Mouse (Mus musculus) layer of hippocampus, postnatal 36 days (tissue): ENCODE measurements around the gene Fzd2. TPM values are rescaled to one million over a fixed set of nuclear protein-coding genes. Genes with fewer than 3 reads are reported as not detected.
"Not testable (repeated sequence)": the region's sequence is repeated elsewhere in the genome, so short reads cannot be mapped to it uniquely, and the experiment has no call there.

Source experiments
- DNase-seq, 2 experiments: peaks; one replicate each; pipeline ENCODE4 v3.0.0; 2022
- total RNA-seq, 2 experiments: library from RNA; stranded (reverse); gene quantifications; 2 replicates each; pipeline ENCODE4 v1.2.3; 2021

The Fzd2 gene
- 1 to 10 TPM; 6.3 to 8.9 TPM for total RNA-seq

- DNase-seq: peak; percentile 40 to 64
These were observed at the start of gene Fzd2 for GRCm38 (mm10) chr11:102604010-102604584. TSS of gene Fzd2 (plus strand) at chr11:102604396.

GRCm38 (mm10) chr11:102555400-102556030 lies 48.7 kb upstream of the Fzd2 start:
- DNase-seq: no peak

GRCm38 (mm10) chr11:102556031-102556715 lies 48.0 kb upstream of the Fzd2 start, which contains the start of gene Gpatch8:
TSS of gene Gpatch8 (minus strand) at chr11:102556392.
- peak; percentile 94 to 95 for DNase-seq

- DNase-seq: no peak
These were observed 47.5 kb upstream of the Fzd2 start for GRCm38 (mm10) chr11:102556716-102557074.

GRCm38 (mm10) chr11:102557386-102557785 lies 46.8 kb upstream of the Fzd2 start:
- no peak for DNase-seq

GRCm38 (mm10) chr11:102558704-102559103 lies 45.5 kb upstream of the Fzd2 start:
- DNase-seq: no peak

- not testable (repeated sequence) for DNase-seq
These were observed 39.1 kb upstream of the Fzd2 start for GRCm38 (mm10) chr11:102564952-102565671.

GRCm38 (mm10) chr11:102565741-102566140 lies 38.5 kb upstream of the Fzd2 start:
- DNase-seq: no peak

GRCm38 (mm10) chr11:102566290-102566689 lies 37.9 kb upstream of the Fzd2 start:
- no peak for DNase-seq

GRCm38 (mm10) chr11:102567157-102567556 lies 37.0 kb upstream of the Fzd2 start:
- no peak for DNase-seq

GRCm38 (mm10) chr11:102567723-102568122 lies 36.5 kb upstream of the Fzd2 start:
- DNase-seq: no peak

GRCm38 (mm10) chr11:102568191-102568590 lies 36.0 kb upstream of the Fzd2 start:
- no peak for DNase-seq

- DNase-seq: no peak
These were observed 35.3 kb upstream of the Fzd2 start for GRCm38 (mm10) chr11:102568756-102569377.

- DNase-seq: peak; percentile 73 to 78
These were observed 31.1 kb upstream of the Fzd2 start for GRCm38 (mm10) chr11:102572866-102573663.

GRCm38 (mm10) chr11:102575034-102575433 lies 29.2 kb upstream of the Fzd2 start:
- no peak for DNase-seq

- no peak for DNase-seq
These were observed 28.0 kb upstream of the Fzd2 start for GRCm38 (mm10) chr11:102576050-102576754.

- peak; percentile 64 to 70 for DNase-seq
These were observed 25.7 kb upstream of the Fzd2 start for GRCm38 (mm10) chr11:102578341-102579118.

- DNase-seq: peak; percentile 20 to 27
These were observed 24.8 kb upstream of the Fzd2 start, which contains the start of gene Gm11627 for GRCm38 (mm10) chr11:102579165-102580033. TSS of gene Gm11627 (minus strand) at chr11:102579461.

- DNase-seq: no peak
These were observed 24.2 kb upstream of the Fzd2 start for GRCm38 (mm10) chr11:102580034-102580330.
